Mouse (Mus musculus) kidney, postnatal 10 days (tissue): ENCODE measurements around the gene Abcb10.
"Not testable (repeated sequence)": the region's sequence is repeated elsewhere in the genome, so short reads cannot be mapped to it uniquely, and the experiment has no call there.

Source experiments
- DNase-seq: peaks from one replicate; pipeline ENCODE4 v3.0.0; 2021; ENCODE audit warnings: mixed read lengths

Abcb10 gene

DNA sequence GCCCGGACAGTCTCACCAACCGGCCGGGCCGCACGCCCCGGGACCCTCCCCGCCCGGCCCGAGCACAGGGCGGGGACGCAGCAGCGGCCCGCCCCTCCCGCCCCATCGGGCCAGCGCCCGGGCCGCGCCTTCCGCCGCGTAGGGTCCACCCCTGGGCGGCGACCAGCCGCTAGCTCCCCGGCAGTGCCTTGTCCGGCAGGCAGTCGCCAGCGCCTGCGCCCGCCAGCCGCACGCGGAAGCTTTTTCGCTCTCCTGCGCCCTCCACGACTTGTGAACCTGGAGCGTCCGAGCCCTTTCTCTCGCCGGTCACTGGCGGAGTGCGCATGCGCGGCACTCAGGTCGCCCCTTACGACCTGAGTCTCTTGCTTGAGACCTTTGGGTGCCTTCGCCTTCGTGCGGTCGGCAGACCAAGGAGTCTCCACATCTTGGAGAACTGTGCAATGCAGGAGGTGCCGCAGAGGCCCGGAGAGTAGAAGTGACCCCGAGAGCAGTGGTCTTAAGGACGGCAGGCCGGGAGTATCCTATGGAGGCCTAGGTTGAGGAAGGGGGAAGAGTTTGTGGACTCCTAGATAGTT, at the start of gene Abcb10:
Gene Abcb10, minus strand, starts transcription at position 297 of the 575 bp plus-strand sequence.
- peak; percentile 94 for DNase-seq

DNA sequence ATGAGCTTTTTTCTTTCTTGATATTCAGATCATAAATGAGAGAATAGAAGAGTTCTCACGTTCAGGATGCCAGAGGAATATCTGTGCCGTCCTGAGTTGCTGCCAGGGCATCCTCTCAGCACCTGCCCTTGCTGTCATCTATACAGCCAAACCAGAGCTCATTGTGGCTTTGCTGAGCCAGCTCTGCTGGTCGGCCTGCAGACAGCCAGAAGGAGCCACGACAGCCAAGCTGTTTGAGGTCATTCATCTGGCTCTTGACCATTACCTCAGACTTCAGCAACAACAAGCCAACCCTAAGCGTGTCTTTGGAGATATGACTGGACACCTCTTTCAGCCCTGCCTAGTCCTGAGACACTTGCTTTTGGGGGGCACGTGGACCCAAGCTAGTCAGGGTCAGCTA, 44.9 kb upstream of the Abcb10 start:
- no peak for DNase-seq

DNA sequence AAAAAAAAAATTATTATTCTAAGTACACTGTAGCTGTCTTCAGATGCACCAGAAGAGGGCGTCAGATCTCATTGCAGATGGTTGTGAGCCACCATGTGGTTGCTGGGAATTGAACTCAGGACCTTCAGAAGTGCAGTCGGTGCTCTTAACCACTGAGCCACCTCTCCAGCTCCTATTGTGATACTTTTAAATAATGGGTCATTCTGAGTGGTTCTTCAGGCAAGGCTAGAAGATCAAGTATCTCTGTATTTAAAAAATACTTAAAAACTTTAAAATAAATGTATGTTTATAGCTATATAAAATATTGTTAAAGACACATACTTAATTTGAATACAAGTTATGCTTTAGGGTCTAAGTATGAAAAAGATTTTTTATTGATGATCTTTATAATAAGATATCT, 43.3 kb upstream of the Abcb10 start:
- not testable (repeated sequence) for DNase-seq

DNA sequence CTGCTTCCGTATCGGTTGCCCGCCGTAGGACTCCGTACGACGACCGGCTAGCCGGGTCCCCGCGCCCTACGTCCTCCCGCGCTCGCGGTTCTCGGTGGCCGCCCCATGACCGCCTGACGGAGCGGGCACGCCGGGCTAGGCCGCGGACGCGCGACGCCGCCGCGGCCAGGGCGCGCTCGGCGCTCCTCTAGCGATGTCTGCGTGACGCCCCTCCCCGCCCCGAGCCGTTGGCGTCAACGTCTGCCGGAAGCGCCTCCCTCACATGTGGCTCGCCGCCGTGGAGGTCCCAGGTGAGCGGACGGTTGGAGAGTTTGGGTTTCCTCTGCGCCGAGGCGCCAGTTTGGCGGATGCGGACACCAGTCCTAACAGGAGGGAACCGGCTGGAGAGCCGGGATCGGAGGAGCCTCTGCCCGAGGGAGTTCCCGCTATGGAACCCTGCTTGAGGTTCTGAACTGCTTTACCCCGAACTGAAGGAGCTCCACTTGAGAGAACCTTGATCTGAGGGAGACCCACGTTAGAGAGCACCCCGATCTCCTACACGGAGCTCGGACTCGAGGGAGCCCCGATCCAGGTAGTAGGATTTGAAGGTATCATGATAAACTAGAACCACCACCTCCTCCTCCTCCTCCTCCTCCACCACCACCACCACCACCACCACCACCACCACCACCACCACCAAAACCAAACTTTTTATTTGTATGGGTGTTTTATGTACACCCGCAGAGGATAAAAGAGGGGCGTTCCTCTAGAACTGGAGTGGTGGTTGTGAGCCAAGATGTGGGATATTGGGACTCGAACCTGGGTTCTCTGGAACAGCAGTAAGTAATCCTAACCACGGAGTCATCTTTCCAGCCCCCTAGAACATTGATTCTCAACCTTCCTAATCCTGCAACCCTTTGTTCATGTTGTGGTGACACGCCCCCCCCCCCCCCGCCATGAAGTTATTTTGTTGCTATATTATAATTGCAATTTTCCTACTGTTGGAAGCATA, 38.6 kb upstream of the Abcb10 start, which contains the start of the genes Taf5l and Urb2:
Gene Taf5l, minus strand, starts transcription at position 161 of the 991 bp plus-strand sequence.
Gene Urb2, plus strand, starts transcription at position 272 of the 991 bp plus-strand sequence.
- peak; percentile 96 for DNase-seq

DNA sequence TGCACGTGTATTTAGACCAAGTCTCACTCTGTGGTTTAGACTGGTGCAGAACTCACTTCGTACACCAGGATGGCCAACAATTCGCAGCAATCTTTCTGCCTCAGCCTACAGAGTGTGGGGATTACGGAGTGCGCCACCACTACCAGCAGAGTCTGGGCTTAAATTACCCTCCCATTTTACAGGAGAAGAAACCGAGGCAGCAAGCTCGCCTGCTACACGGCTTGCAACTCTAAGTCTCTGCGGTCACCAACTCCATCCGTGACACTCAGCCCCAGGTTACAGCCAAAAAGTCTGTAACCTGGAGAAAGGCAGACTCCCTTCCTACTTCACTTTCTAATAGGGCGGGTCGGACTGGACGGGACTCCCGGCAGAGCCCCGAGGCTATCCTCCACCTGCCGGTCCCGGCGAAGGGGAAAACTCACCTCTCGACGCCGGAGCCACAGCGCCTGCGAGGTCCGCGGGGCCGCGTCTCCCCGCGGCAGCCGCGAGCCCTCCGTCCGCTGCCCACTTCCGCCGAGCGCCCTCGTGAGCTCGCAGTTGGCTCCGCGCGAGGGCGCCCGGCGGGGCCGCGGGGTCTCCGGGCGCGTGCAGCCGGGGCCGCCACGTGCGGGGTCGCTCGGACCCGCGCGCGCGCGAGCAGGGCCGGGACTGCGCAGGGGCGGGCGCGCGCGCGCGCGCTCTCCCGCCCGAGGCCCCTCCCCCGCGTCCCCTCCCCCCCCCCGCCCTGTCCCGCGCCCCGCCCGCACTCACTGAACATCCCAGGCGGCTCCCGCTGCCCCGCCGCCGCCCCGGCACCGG, 37.7 kb upstream of the Abcb10 start:
- DNase-seq, result peak; percentile 82

DNA sequence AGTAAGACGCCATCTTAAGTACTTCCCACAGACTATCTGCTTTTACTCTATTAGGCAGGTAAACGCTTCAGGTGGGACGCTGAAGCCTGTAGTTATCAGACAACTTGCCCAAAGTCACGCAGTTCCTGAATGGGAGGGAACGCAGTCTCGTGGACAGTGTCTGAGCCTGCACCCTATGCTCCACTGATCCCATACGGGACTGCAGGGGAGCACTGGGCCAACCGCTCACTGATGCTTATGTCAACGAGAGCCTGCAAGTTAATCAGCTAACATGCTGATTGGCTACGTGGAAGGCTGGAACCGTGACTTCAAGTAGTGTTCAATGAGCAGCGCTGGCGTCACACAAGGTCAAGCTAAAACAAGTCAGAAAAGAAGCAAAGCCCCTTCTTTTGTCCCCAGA, 36.9 kb upstream of the Abcb10 start:
- peak; percentile 16 for DNase-seq

DNA sequence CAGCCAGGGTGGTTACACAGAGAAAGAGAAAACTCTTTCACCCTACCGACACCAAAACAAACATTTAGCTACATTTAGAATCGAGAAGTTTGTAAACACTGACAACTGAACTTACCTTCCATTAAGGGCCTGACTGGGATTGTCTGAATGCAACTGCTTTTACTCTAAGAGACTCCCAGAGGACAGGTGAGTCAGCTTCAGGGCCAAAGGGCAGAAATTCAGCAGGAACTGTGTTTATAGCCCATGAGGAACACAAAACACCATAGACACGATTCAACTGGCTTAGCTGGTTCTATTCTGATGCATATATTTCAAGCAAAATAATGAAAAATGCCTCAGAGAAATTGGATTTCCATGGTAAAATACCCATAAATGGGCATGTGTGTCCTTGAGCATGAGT, 31.8 kb upstream of the Abcb10 start:
- DNase-seq, result no peak

DNA sequence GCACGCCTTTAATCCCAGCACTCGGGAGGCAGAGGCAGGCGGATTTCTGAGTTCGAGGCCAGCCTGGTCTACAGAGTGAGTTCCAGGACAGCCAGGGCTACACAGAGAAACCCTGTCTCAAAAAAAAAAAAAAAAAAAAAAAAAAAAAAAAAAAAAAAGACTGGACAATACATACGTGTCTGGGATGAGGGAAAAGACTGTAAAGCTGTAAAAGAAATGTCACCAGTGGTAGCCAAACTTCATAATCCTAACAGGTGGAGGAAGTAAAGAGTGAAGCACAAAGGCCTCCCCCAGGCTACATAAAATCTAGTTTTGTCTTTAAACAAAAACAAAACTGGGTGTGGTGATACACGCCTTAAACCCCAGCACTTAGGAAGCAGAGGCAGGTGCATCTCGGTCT, 31.4 kb upstream of the Abcb10 start:
- not testable (repeated sequence) for DNase-seq

DNA sequence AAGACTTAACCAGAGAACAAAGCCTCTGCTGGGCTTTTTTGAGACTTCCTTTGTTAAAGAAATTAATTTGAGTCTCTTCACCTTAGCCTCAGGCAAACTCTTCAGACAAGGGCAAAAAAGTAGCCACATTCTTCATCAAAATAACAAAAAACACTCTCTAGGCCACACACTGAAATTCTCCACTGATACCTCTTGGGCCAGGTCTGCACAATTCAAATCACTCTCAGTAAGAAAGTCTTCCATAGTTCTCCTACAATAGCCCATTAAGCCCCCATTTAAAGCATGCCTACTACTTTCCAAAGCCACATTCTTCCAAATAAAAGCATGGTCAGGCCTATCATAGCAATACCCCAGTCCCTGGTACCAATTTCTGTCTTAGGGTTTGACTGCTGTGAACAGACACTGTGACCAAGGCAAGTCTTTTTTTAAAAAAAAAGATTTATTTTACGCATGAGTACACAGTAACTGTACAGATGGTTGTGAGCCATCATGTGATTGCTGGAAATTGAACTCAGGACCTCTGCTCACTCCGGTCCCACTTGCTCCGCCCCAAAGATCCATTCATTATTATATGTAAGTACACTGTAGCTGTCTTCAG, 29.2 kb upstream of the Abcb10 start:
- DNase-seq, result no peak

DNA sequence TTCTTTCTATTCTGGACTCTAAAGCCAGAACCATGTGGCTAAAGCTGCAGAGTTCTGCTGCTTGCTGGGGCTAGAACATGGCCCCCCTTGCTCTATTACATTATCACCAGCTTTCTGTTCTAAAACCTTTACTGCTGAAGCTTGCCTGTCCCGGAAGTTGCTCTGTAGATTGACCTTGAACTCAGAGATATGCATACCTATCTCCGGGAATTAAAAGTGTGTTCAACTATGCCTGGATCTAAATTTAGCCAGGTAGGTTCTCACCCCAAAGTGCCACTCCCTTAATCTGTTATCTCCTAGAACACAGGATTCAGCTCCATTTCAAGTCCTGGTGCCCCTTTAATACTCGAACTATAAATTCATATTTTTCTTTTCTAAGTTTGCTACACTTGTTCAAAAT, 28.7 kb upstream of the Abcb10 start:
- DNase-seq, result no peak

DNA sequence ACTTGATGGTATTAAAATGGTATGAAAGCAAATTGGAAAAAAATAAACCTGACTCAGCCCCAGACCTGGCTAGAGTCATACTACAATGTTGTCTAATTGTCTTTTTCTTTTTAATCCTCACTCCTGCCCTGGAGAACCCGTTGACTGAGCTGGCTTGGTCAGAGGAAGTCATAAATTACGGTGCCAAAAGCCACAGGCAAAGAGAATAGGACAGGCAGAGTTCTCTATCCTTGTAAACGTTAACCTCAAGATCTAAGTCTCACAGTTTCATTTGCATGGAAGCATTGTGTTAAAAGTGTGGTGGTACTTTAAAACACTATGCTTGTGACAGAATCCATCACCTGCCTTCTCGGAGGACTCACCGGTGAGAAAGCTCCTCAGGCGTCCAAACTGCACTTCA, 24.9 kb upstream of the Abcb10 start:
- no peak for DNase-seq

DNA sequence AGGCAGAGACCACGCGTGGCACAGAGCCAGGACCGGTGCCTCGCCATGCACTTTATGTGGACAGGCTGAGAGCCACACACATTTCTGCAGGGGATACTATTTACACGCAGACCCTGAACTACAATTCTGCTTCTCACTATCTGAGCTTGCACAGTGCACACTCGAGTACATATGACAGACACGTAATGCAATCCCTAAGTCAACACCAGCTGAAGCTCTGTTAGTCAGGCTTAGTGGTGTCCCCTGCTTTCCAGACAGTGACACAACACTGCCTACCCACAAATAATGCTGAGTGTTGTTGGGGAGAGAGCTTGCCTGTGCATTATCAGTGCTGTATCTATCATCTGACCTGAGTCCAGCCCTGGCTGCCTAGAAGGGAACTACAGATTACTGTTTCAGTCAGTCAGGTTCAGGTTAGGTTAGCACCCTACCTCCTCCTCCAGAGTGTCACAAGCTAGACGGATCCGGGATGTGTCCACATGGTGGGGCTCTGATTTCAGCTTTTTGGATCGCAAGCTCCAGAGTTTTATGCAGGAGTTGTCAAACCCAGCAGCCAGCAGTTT, 19.7 kb upstream of the Abcb10 start:
- DNase-seq, result no peak

DNA sequence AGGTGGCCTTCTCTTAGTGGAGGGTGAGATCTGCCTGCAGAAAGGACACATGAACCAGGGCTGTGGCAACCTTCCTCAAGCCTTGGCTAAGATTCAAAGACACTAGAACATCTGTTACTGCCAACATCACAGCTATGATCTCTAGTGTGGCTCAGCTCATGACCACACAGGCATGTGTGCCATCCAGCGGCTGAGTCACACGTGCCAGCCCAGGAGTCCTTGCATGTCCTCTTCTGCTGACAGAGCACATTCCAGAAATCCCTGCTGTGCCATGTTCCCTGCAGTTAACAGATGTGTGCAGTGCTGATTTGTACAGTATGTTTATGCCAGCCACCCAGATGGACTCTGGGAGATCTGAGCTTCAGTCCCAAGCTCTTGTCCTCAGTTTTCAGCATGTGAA, 16.6 kb upstream of the Abcb10 start:
- DNase-seq, result no peak

DNA sequence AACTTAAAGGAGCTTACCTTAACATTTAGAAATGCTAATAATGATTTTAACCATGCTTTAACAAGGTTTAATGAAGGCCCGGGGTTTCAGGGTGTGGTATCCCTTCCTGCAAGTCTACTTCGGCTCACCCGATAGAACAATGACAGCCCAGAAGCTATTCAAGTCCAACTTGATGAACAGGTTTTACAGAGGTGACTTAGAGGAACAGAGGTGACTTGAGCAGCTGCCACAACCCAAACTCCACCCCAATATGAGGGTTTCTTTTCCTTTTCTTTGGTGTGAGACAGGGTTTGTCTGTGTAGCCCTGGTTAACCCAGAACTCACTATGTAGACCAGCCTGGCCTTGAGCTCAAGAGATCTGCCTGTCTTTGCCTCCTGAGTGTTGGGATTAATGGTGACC, 11.1 kb upstream of the Abcb10 start:
- DNase-seq, result no peak

DNA sequence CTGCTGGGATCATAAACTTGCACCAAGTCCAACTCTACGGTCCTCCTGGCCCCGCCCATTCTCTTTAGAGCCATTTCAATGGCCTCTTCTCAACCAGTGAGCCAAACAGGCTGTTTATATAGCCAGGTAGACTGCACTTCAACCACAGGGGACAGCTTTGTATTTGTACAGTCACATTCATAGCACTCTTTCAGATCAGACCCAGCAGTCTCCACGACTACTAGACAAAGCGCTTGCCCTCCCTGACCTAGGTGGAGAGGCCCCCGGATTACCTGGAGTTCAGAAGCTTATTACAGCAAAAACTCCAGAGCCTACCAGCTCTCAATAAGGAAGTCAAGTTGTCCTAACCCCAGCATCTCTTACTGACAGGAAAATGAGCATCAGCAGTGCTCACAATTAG, 10.7 kb upstream of the Abcb10 start:
- no peak for DNase-seq

DNA sequence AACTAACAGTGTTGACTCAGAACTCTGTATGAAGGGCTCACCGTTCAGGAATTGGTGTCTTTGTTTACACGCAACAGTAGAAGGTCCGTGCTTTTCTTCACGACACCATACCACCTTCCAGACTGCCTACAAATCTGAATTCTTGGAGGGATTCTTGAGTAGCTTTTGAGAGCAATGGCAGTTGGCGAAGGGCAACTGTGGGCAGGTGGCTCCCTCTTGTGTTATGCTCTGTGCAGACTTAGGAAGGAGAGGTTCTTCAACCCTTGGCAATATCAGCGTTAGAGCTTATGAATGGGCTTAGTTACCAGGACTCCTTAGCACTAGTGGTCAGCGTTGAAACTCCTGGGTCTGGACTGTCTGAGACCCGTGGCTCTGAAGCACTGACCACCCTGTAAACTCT, 9.7 kb upstream of the Abcb10 start:
- DNase-seq, result peak; percentile 26

DNA sequence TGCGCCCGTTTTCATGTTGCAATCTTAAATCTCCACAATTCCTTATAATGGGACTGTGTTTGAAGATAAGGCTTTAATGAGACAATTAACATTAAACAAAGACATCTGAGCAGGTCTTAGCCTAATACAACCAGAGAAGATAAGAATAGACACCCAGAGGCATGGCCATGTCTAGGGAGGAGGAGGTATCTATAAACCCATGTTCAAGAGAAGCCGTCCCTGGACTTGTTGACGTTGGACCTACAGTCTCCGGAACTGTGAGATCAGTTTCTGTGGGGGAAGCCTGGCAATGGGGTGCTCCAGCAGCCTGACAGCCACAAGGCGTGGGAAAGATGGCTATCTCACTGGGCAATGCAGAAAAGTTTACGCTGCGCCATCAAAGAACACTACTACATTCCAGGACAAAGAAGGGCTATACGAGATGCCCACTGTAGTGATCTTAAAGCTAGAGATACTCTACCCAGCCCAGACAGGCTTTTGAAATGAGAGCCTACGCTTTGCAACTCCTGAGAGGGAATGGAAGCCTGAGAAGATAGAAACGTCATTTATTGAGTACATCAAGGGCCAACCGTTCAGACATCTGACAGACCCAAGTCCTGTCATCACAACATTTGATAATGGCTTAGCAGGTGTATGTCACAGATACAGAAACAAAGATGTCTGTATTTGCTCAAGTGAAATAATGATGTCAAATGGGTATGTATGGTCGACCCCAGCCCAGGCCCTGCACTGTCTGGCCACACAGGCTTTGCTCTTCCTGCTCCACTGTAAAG, 7.5 kb upstream of the Abcb10 start:
- DNase-seq, result no peak

DNA sequence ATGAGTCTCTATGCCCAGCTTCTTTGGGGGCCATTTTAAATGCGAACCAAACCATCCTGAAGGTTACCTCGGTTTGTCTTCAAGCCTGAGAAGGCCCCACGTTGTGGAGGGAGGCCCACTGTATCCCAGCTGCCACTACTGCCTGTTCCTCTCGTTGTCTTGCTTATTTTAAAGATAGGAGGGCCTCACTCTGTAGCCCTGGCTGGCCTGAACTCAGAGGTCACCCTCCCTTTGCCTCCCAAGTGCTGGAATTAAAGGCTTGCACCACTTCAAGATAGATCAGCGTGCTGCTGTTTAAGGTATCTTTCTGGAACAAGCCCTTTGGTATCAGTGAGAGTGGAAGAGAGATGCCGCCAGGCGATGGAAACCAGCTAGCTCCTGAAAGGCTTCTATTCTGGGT, 6.2 kb upstream of the Abcb10 start:
- DNase-seq, result no peak

DNA sequence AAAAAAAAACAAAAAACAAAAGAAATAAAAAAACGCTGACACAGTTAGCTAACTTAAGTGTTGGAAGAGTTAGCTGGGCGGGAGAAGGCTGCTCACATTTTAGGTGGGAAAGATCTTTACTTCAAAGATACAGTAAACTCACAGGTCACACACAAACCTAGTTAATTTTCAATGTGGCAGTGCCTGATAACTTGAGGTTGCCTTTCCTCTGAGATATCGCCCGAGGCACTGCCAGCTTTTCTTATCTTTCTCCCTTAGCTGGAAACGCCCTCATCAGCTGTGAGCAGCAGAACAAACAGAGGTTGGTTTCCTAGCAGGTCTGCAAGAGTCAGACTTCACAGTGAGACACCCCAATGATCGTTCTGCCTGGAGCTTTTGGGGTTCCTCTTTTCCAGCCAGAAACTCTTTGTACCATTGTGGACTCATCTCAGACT, 5.7 kb upstream of the Abcb10 start:
- no peak for DNase-seq

DNA sequence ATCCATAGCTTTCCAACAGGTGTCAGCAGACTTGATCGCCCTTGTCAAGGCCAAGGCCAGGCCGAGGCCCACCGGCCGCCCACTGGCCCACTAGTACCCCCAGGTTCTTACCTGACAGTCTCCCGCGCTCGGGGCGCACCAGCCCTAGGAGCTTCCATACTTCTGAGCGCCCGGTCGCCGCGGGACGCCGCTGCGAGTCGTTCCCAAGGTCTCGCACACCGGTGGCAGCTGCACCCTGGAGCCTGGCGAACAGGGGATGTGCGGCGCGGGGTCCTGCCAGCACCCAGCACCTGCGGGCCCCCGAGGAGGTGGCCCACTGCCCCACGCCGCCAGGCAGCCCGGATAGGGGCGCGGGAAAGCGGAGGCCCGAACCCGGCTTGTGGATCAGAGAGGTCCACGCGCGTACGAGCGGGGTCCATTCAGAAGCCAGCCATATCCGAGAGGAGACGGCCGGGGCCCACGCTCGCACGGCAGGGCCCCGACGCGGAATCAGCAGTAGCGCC, 580 bp downstream of the Abcb10 start:
- no peak for DNase-seq

DNA sequence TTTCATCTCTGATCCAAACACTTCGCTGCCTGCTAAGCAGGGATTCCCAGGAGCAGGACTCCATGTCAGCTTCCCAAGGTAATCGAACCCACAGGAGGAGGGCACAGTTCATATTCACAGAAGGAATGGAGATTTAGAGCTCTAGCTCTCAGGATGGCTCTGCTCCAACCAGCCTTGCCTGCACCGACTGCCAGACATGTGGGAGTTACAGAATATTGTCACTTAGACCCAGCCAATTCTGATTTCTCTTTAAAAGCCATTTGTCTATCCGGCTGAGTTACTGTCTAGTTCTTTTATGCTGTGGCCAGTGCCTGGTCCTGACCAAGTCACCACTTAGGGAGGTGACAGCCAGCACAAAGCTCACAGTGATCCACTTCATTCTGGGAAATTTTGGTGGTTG, 1.2 kb downstream of the Abcb10 start:
- peak; percentile 19 for DNase-seq
